Mouse (Mus musculus) lung, postnatal 14 days (tissue): ENCODE results near the gene Gpr101.

Experiments
- DNase-seq: peaks from one replicate; pipeline ENCODE4 v3.0.0; 2021

Gpr101 gene

DNA sequence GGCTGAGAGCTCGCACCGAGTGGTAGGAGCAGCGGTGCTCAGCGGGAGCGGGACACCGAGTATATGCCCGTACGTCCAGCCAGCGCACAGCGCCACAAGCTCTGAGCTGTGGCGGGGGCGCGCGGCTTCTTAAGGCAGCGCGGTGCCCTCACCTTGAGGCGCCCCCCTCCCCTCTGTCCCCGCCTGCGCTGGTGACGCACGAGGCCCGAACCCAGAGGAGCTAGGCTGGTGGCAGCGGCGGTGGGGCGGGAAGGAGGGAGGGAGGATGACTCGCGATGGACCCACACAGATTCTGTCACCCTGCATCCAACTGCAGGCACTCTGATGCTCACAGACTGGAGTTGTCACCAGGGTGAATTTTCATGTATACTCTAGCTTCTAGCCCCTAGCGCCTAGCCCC lies at the start of gene Gpr101:
TSS of gene Gpr101 (minus strand) at position 124 of the 400 bp plus-strand sequence.
- no peak for DNase-seq

DNA sequence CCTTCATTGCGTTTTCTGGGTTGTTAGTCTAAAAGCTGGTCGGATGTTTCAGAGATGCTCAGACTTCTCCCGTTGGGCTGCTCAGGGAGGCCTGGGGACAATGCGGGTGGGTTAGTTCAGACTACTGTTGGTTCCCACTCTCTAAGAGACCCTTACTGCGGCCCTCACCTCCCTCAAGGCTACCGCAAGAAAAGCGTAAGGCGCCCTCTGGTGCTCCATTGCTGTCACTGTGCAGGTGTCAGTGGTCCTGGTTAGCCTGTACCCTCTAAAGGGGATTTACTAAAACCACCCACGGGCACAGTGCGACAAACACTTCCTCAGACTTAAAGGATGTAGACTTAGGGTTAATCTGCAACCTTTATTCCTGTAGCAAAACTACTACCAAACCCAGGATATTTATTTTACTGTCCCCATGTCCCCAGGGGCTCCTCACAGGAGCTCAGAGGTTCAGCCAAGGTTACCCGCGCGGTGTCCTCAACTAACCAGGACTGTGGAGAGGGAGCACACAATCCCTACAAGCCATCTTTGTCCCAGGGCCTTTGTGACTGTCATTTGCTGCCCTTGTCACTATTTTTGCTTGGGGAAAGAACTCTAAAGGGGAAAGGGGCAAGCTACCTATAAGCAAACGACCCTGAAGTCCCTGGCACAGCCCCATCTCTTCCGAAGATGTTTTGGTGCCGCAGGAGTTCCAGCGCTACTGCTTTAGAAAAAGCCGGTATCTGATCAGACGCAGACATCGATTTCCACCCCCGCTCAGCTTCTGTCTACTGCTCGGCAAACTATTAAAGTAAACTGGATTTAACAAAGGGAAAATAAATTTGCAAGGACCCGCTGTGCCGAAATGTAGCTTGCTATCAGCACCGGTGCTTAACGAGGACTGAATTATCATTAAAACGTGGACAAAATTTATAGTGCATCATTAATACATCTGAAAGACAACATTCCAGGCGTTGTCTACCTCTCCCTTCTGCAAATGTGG lies 17.8 kb upstream of the Gpr101 start:
- DNase-seq: no peak

DNA sequence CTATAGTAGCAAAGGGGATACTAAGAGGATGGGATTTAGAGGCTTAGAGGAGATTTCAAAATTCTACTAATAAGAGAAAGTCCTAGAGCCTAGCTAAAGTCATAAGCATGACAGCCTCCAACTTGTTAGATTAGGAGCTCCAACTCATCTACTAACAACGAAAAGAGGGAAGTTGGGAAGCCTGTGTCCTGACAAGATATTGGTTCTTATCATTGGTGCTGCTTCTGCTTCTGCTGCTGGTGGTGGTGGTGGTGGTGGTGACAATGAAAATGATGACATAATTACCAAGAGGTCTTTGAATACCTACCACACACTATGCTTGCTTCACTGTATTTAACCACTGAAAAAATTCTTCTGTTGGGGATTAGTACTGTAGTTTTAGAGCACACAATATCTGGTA lies 2.7 kb upstream of the Gpr101 start:
- DNase-seq: no peak
